Mouse (Mus musculus): ENCODE results near the gene Robo3. TPM values are rescaled to one million over a fixed set of nuclear protein-coding genes. Genes with fewer than 3 reads are reported as not detected.
A peak's percentile ranks its signal among the peaks of the same experiment; 100 is the strongest.

Gene Robo3
- total RNA-seq, 2 experiments from 2014 or later: 1.3 to 4.1 TPM

GRCm38 (mm10) chr9:37384284-37385182, 48.5 kb downstream of the Robo3 start:
- peak; percentile 52; the same call in 1 of the 2 replicates for ATAC-seq (replicated peaks; ENCODE audit: low FRiP score, low TSS enrichment, poor library complexity, severe bottlenecking)

DNA sequence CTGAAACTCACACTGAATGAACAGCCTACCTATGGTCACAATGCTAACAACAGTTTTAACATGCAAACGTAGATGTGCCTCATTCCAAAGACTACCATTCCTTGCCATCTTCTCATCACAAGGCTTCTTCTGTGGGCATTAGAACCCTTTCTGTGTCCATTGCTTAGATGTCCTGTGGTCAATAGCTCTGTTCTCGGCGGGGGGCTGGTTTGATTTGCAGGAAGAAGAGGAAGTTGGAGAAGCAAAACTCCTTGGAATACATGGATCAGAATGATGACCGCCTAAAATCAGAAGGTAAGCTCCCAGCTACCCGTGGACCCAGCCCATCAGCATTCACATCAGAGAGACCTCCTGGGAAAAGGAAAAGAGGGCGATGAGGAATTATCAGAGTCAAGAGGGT, 49.9 kb downstream of the Robo3 start:
- no peak for ATAC-seq (replicated peaks; ENCODE audit: low FRiP score, low TSS enrichment, poor library complexity, severe bottlenecking)

GRCm38 (mm10) chr9:37375718-37376117, 57.3 kb downstream of the Robo3 start:
- ATAC-seq (replicated peaks; ENCODE audit: low FRiP score, low TSS enrichment, poor library complexity, severe bottlenecking): no peak

GRCm38 (mm10) chr9:37371232-37371801, 61.7 kb downstream of the Robo3 start:
- no peak for ATAC-seq (replicated peaks; ENCODE audit: low FRiP score, low TSS enrichment, poor library complexity, severe bottlenecking)

- ATAC-seq (replicated peaks; ENCODE audit: low FRiP score, low TSS enrichment, poor library complexity, severe bottlenecking): no peak
These were observed 64.2 kb downstream of the Robo3 start for GRCm38 (mm10) chr9:37368860-37369259.

- no peak for ATAC-seq (replicated peaks; ENCODE audit: low FRiP score, low TSS enrichment, poor library complexity, severe bottlenecking)
These were observed 64.8 kb downstream of the Robo3 start for GRCm38 (mm10) chr9:37368081-37368830.

- no peak for ATAC-seq (replicated peaks; ENCODE audit: low FRiP score, low TSS enrichment, poor library complexity, severe bottlenecking)
These were observed 65.6 kb downstream of the Robo3 start, which contains the start of gene Hepacam for GRCm38 (mm10) chr9:37367301-37368080. Hepacam (plus strand) TSS chr9:37367351.

- no peak for ATAC-seq (replicated peaks; ENCODE audit: low FRiP score, low TSS enrichment, poor library complexity, severe bottlenecking)
These were observed 67.3 kb downstream of the Robo3 start for GRCm38 (mm10) chr9:37365706-37366105.

Other genes with a start within 250 kb of the Robo3 start
- 3.4 and 4.7 TPM in 2 replicates for gene Tmem218, start 225.0 kb downstream of the Robo3 start, total RNA-seq (2014; fragmentation: Nextera tagmentation)
- 2.8 and 3.3 TPM in 2 replicates for gene Tmem218, start 225.0 kb downstream of the Robo3 start, total RNA-seq (2017)
- 1.3 TPM in 1 of 2 replicates, not detected in the other for gene Slc37a2, start 177.5 kb downstream of the Robo3 start, total RNA-seq (2014; fragmentation: Nextera tagmentation)
- 0.11 and 0.23 TPM in 2 replicates for gene Slc37a2, start 177.5 kb downstream of the Robo3 start, total RNA-seq (2017)
- 22.3 and 24.5 TPM in 2 replicates for gene Ccdc15, start 84.8 kb downstream of the Robo3 start, total RNA-seq (2014; fragmentation: Nextera tagmentation)
- gene Ccdc15, start 84.8 kb downstream of the Robo3 start, total RNA-seq (2017): 12.8 and 23.2 TPM in 2 replicates
- 0.70 TPM in 1 of 2 replicates, not detected in the other for gene Hepacam, start 65.9 kb downstream of the Robo3 start, total RNA-seq (2014; fragmentation: Nextera tagmentation)
- gene Hepacam, start 65.9 kb downstream of the Robo3 start, total RNA-seq (2017): not detected in 2 replicates
- gene Robo4, start 31.3 kb downstream of the Robo3 start, total RNA-seq (2014; fragmentation: Nextera tagmentation): 0.33 TPM in 1 of 2 replicates, not detected in the other
- 0.61 TPM in 1 of 2 replicates, not detected in the other for gene Robo4, start 31.3 kb downstream of the Robo3 start, total RNA-seq (2017)
- 15.0 and 36.3 TPM in 2 replicates for gene Msantd2, start 56.1 kb upstream of the Robo3 start, total RNA-seq (2014; fragmentation: Nextera tagmentation)
- gene Msantd2, start 56.1 kb upstream of the Robo3 start, total RNA-seq (2017): 17.1 and 21.6 TPM in 2 replicates
- 0.45 TPM in 1 of 2 replicates, not detected in the other for gene Esam, start 94.8 kb upstream of the Robo3 start, total RNA-seq (2014; fragmentation: Nextera tagmentation)
- 2.1 and 4.5 TPM in 2 replicates for gene Esam, start 94.8 kb upstream of the Robo3 start, total RNA-seq (2017)
- gene Vsig2, start 106.0 kb upstream of the Robo3 start, total RNA-seq (2014; fragmentation: Nextera tagmentation): not detected in 2 replicates
- gene Vsig2, start 106.0 kb upstream of the Robo3 start, total RNA-seq (2017): not detected in 2 replicates
- 16.8 and 21.8 TPM in 2 replicates for gene Nrgn, start 119.7 kb upstream of the Robo3 start, total RNA-seq (2014; fragmentation: Nextera tagmentation)
- gene Nrgn, start 119.7 kb upstream of the Robo3 start, total RNA-seq (2017): 7.1 and 8.3 TPM in 2 replicates
- gene Siae, start 122.5 kb upstream of the Robo3 start, total RNA-seq (2014; fragmentation: Nextera tagmentation): 15.3 and 16.8 TPM in 2 replicates
- 9.6 and 11.3 TPM in 2 replicates for gene Siae, start 122.5 kb upstream of the Robo3 start, total RNA-seq (2017)
- gene Spa17, start 180.5 kb upstream of the Robo3 start, total RNA-seq (2014; fragmentation: Nextera tagmentation): 3.5 and 9.8 TPM in 2 replicates
- 6.2 TPM in 1 of 2 replicates, not detected in the other for gene Spa17, start 180.5 kb upstream of the Robo3 start, total RNA-seq (2017)
- 80.1 and 93.1 TPM in 2 replicates for gene Tbrg1, start 224.1 kb upstream of the Robo3 start, total RNA-seq (2014; fragmentation: Nextera tagmentation)
- 62.7 and 74.2 TPM in 2 replicates for gene Tbrg1, start 224.1 kb upstream of the Robo3 start, total RNA-seq (2017)
- not detected in 2 replicates for gene Panx3, start 236.0 kb upstream of the Robo3 start, total RNA-seq (2014; fragmentation: Nextera tagmentation)
- gene Panx3, start 236.0 kb upstream of the Robo3 start, total RNA-seq (2017): not detected in 2 replicates

All from megakaryocyte-erythroid progenitor cell, adult 5-6 weeks (primary cell).